Mouse (Mus musculus): Measurements from ENCODE around the gene Zfp654.
"Not testable (repeated sequence)": the region's sequence is repeated elsewhere in the genome, so short reads cannot be mapped to it uniquely, and the experiment has no call there.

Zfp654 gene

GRCm38 (mm10) chr16:64851563-64852362 lies at the start of gene Zfp654, which contains the start of gene Cggbp1:
Gene Zfp654 (minus strand): TSS chr16:64851652.
Gene Cggbp1 (plus strand): TSS chr16:64851996.
- peak; percentile 99 for DNase-seq

- DNase-seq, result no peak
These were observed 47.6 kb upstream of the Zfp654 start for GRCm38 (mm10) chr16:64899084-64899483.

GRCm38 (mm10) chr16:64889496-64889895 lies 38.0 kb upstream of the Zfp654 start:
- DNase-seq, result no peak

- no peak for DNase-seq
These were observed 34.1 kb upstream of the Zfp654 start for GRCm38 (mm10) chr16:64885547-64885946.

GRCm38 (mm10) chr16:64885142-64885541 lies 33.7 kb upstream of the Zfp654 start:
- no peak for DNase-seq

- DNase-seq, result no peak
These were observed 33.0 kb upstream of the Zfp654 start for GRCm38 (mm10) chr16:64884420-64884838.

GRCm38 (mm10) chr16:64883896-64884295 lies 32.4 kb upstream of the Zfp654 start:
- DNase-seq, result no peak

- DNase-seq, result no peak
These were observed 30.0 kb upstream of the Zfp654 start for GRCm38 (mm10) chr16:64881442-64881841.

- DNase-seq, result no peak
These were observed 29.5 kb upstream of the Zfp654 start for GRCm38 (mm10) chr16:64880986-64881385.

- DNase-seq, result no peak
These were observed 28.3 kb upstream of the Zfp654 start for GRCm38 (mm10) chr16:64879735-64880134.

GRCm38 (mm10) chr16:64878611-64879132 lies 27.2 kb upstream of the Zfp654 start:
- no peak for DNase-seq

- no peak for DNase-seq
These were observed 25.9 kb upstream of the Zfp654 start for GRCm38 (mm10) chr16:64877314-64877713.

GRCm38 (mm10) chr16:64876631-64877265 lies 25.3 kb upstream of the Zfp654 start:
- no peak for DNase-seq

GRCm38 (mm10) chr16:64875822-64876221 lies 24.4 kb upstream of the Zfp654 start:
- DNase-seq, result no peak

- no peak for DNase-seq
These were observed 23.9 kb upstream of the Zfp654 start for GRCm38 (mm10) chr16:64875384-64875783.

- DNase-seq, result peak; percentile 39
These were observed 22.2 kb upstream of the Zfp654 start for GRCm38 (mm10) chr16:64873416-64874305.

- no peak for DNase-seq
These were observed 21.4 kb upstream of the Zfp654 start for GRCm38 (mm10) chr16:64872841-64873240.

GRCm38 (mm10) chr16:64872296-64872695 lies 20.8 kb upstream of the Zfp654 start:
- DNase-seq, result no peak

GRCm38 (mm10) chr16:64869621-64870020 lies 18.2 kb upstream of the Zfp654 start:
- no peak for DNase-seq

GRCm38 (mm10) chr16:64868613-64869012 lies 17.2 kb upstream of the Zfp654 start:
- DNase-seq, result no peak

GRCm38 (mm10) chr16:64865841-64866240 lies 14.4 kb upstream of the Zfp654 start:
- DNase-seq, result not testable (repeated sequence)

- no peak for DNase-seq
These were observed 5.5 kb upstream of the Zfp654 start for GRCm38 (mm10) chr16:64856946-64857345.

- no peak for DNase-seq
These were observed 1.4 kb upstream of the Zfp654 start for GRCm38 (mm10) chr16:64852891-64853290.
